Mouse (Mus musculus) embryonic stem cell, embryonic (primary cell): Measurements from ENCODE around the gene Mfap1a.

Experiments used
- CTCF ChIA-PET, 4 experiments: fragments of 300-600 bp in 2 of 4; fragments of 350-600 bp in 2 of 4; sonication (Branson Sonifier 250); formaldehyde crosslinking; loops; one replicate each; lab custom pipeline; 2022; ENCODE audit warnings: inconsistent platforms in 2 of 4; lab: Charles Lee
- POLR2A ChIA-PET, 4 experiments: fragments of 300-600 bp in 2 of 4; fragments of 350-600 bp in 2 of 4; sonication (Branson Sonifier 250); formaldehyde crosslinking; loops; one replicate each; lab custom pipeline; 2022; ENCODE audit warnings: antibody characterized with exemption in 4 of 4, inconsistent platforms in 1 of 4; lab: Charles Lee

Gene Mfap1a

DNA sequence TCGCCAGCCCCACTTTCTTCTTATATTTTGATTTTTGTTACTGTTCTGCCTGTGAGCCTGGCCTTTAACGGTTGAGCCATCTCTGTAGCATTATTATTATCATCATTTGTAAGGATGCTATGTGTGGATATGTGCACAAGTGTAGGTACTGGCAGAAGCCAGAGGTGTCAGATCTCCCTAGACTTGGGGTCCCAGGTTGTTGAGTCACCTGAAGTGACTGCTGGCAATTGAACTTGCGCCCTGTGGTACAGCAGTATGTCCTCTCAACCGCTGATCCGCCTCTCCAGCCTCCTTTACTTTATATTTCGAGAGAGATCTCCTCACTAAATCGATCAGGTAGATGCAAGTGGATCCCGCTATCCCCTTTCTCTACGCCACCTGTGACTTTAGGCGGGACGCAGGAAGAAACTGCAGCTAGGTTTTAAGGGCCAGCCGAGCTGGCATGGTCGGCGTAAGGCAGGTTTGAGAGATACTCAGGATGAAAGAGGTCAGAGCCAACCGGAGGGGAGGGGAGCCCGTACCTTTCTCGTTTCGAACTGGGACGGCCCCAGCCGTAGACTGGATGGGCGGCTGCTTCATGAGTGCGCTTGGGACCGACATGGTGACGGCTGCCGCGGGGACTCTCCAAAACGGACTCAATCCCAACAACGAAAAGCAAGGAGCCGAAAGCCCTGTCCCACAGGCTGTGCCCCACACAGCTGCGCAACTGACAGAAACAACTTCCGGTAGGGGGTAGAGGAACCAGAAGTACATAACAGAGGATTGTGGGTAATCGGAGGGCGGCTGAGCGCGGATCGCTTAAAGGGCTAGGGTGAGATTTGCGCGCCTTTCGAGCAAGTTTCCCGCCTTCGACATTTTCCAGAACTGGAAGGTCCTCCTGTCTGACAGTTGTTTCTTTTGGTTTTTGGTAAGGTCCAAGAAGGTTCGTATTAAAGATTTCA, at the start of gene Mfap1a, which contains the start of gene Wdr76:
Gene Mfap1a, minus strand, starts transcription at position 724 of the 941 bp plus-strand sequence.
Gene Wdr76, plus strand, starts transcription at position 782 of the 941 bp plus-strand sequence.
- POLR2A ChIA-PET, result interaction anchor here in 3 of 4 experiments (0.6 to 5.9 kb wide), 10 partner anchors 12 to 92 kb away, joined by 3 to 64 read pairs (median 4); partner anchors contain the start of genes Mfap1b (in 2 of the 3), Catsper2 (in 1 of the 3), Pdia3 (in 1 of the 3) and Serf2 (in 1 of the 3)

GRCm38 (mm10) chr2:121551271-121551670, 44.8 kb upstream of the Mfap1a start:
- POLR2A ChIA-PET, result interaction anchor here in 3 of 4 experiments (0.6 to 2.2 kb wide), 7 partner anchors 8 to 123 kb away, joined by 3 to 6 read pairs (median 3); no protein-coding TSS in a partner anchor
- CTCF ChIA-PET, result interaction anchor here in 1 of 4 experiments (0.7 kb wide), 1 partner anchor 1137 kb away, joined by 3 read pairs; no protein-coding TSS in a partner anchor

More for the DNA sequence above, at the start of gene Mfap1a, which contains the start of gene Wdr76:
- CTCF ChIA-PET, result interaction anchor here in 1 of 4 experiments (0.5 kb wide), 1 partner anchor 58 kb away, joined by 3 read pairs; the partner anchor contains the start of gene Serf2

- CTCF ChIA-PET, result no interaction called here
- POLR2A ChIA-PET, result interaction anchor here in 1 of 4 experiments (1.6 kb wide), 1 partner anchor 92 kb away, joined by 4 read pairs; no protein-coding TSS in a partner anchor
Observed at GRCm38 (mm10) chr2:121549630-121550029, 43.2 kb upstream of the Mfap1a start.

DNA sequence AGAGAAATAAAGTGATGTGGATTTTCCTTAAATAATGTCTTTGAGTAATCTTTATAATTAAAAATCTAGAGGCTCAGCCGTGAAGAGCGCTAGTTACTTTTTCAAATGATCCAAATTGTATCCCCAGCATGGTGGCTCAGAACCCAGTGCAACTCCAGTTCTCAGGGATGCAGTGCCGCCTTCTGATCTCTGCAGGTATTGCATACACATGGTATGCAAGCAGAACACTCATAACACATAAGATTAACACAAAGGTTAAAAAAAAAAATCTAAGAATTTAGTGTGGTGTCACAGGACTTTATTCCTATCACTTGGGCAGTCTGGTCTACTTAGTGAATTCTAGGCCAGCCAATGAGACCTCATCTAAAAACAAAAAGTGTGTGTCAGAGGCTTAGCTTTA, 38.4 kb upstream of the Mfap1a start:
- CTCF ChIA-PET, result interaction anchor here in 2 of 4 experiments (0.6 to 1.6 kb wide), 2 partner anchors 12 to 21 kb away, joined by 3 to 5 read pairs; no protein-coding TSS in a partner anchor
- POLR2A ChIA-PET, result interaction anchor here in 3 of 4 experiments (0.6 to 2.3 kb wide), 3 partner anchors 12 to 281 kb away, joined by 3 to 6 read pairs (median 4); no protein-coding TSS in a partner anchor

DNA sequence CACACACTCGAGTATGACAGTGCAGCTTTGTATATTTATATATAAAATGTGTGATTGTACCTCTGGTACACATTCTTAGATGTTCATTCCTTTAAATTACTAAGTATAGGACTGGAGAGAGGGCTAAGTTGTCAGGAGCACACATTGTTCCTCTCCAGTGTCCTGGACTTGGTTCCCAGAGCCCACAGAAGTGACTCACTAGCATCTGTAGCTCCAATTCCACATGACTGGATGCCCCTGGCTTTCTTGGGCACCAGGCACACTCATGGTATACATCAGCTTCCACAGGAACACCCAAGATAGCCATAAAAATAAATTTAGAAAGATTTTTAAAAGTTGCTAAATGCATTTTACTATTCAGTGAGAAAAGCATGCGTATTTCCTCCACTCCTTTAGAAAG, 18.6 kb upstream of the Mfap1a start:
- CTCF ChIA-PET, result no interaction called here
- POLR2A ChIA-PET, result interaction anchor here (0.8 to 5.6 kb wide), 5 partner anchors 10 to 16 kb away, joined by 3 to 81 read pairs (median 3); partner anchors contain the start of genes Mfap1a (in 1 of the 4) and Wdr76 (in 1 of the 4)

GRCm38 (mm10) chr2:121522830-121523229, 16.4 kb upstream of the Mfap1a start:
- POLR2A ChIA-PET, result interaction anchor here (0.6 to 5.6 kb wide), 17 partner anchors 9 to 434 kb away, joined by 3 to 81 read pairs (median 4); partner anchors contain the start of genes Catsper2 (in 1 of the 4), Hypk (in 1 of the 4), Mfap1a (in 1 of the 4) and Pdia3 (in 1 of the 4)
- CTCF ChIA-PET, result interaction anchor here in 2 of 4 experiments (0.6 to 1.3 kb wide), 2 partner anchors 11 to 88 kb away, joined by 3 to 4 read pairs; no protein-coding TSS in a partner anchor

GRCm38 (mm10) chr2:121522006-121522405, 15.5 kb upstream of the Mfap1a start:
- CTCF ChIA-PET, result interaction anchor here in 1 of 4 experiments (1.0 to 1.3 kb wide), 4 partner anchors 9 to 87 kb away, joined by 3 to 6 read pairs (median 3); no protein-coding TSS in a partner anchor
- POLR2A ChIA-PET, result interaction anchor here in 3 of 4 experiments (0.5 to 5.6 kb wide), 23 partner anchors 8 to 524 kb away, joined by 3 to 81 read pairs (median 5); partner anchors contain the start of genes Serf2 (in 2 of the 3), Catsper2 (in 1 of the 3), Mfap1a (in 1 of the 3) and Pdia3 (in 1 of the 3)

GRCm38 (mm10) chr2:121518711-121519110, 12.2 kb upstream of the Mfap1a start:
- CTCF ChIA-PET, result interaction anchor here in 1 of 4 experiments (1.1 kb wide), 1 partner anchor 42 kb away, joined by 10 read pairs; no protein-coding TSS in a partner anchor

GRCm38 (mm10) chr2:121518106-121518505, 11.6 kb upstream of the Mfap1a start:
- POLR2A ChIA-PET, result interaction anchor here in 3 of 4 experiments (0.7 to 1.6 kb wide), 7 partner anchors 9 to 1176 kb away, joined by 3 to 13 read pairs (median 3); partner anchors contain the start of genes Mfap1a (in 1 of the 3), Mfap1b (in 1 of the 3) and Wdr76 (in 1 of the 3)

More at GRCm38 (mm10) chr2:121518711-121519110, 12.2 kb upstream of the Mfap1a start:
- POLR2A ChIA-PET, result interaction anchor here in 3 of 4 experiments (0.6 to 1.6 kb wide), 10 partner anchors 10 to 1176 kb away, joined by 3 to 18 read pairs (median 3); partner anchors contain the start of genes Mfap1a (in 1 of the 3), Mfap1b (in 1 of the 3) and Wdr76 (in 1 of the 3)

GRCm38 (mm10) chr2:121514211-121514610, 7.7 kb upstream of the Mfap1a start:
- ChIA-PET POLR2A (interaction anchor here in 3 of 4 experiments (0.6 to 6.4 kb wide), 16 partner anchors 8 to 342 kb away, joined by 3 to 81 read pairs (median 4); partner anchors contain the start of genes Serf2 (in 3 of the 3), Catsper2 (in 1 of the 3) and Pdia3 (in 1 of the 3)), CTCF (no interaction called here)

More at GRCm38 (mm10) chr2:121518106-121518505, 11.6 kb upstream of the Mfap1a start:
- CTCF ChIA-PET, result interaction anchor here in 1 of 4 experiments (0.6 kb wide), 1 partner anchor 22 kb away, joined by 3 read pairs; no protein-coding TSS in a partner anchor

DNA sequence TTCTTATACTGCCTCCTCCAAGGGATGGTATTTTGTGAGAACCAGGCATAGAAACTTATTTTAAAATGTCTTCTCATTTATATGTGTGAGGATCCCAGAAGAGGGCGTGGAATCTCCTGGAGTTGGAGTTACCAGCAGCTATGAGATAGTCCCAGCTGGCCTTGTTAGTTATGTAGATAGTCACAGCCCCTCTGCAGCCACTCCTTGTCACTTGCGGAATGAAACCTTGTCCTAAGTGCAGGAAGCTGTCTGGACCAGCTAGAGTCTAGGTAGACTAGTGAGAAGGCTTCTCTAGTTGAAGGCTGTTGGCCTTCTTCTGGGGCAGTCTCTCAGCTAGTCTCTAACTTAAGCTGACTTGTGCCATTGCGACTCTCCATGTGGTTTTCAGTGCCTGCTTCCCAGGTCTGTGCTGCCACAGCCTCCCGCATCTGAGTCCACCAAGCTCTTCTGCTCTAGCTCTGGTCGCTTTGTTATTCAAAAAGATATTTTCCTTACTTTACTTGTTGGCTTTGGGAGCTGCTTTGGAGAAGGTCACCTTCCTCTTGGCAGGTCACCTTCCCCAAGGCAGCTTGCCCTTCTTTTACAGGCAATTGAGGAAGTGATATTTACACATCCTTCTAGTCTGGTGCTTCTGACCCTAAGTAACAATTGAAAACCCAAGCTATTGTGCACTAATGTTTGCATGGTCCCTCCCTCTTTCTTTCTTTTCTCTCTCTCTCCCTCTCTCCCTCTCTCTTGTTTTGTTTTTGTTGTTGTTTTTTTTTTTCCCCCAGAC, 6.7 kb upstream of the Mfap1a start:
- ChIA-PET CTCF (interaction anchor here in 1 of 4 experiments (0.9 kb wide), 1 partner anchor 9 kb away, joined by 3 read pairs; no protein-coding TSS in a partner anchor), POLR2A (interaction anchor here (0.6 to 6.4 kb wide), 29 partner anchors 9 to 1425 kb away, joined by 3 to 81 read pairs (median 4); partner anchors contain the start of genes Serf2 (in 2 of the 4), Catsper2 (in 1 of the 4), Ctdspl2 (in 1 of the 4) and Lcmt2 (in 1 of the 4))

- CTCF ChIA-PET, result interaction anchor here in 1 of 4 experiments (0.6 kb wide), 2 partner anchors 12 to 559 kb away, joined by 4 read pairs; no protein-coding TSS in a partner anchor
- POLR2A ChIA-PET, result interaction anchor here in 3 of 4 experiments (0.7 to 6.4 kb wide), 12 partner anchors 8 to 997 kb away, joined by 3 to 81 read pairs (median 4); partner anchors contain the start of genes Catsper2 (in 1 of the 3), Mfap1b (in 1 of the 3), Pdia3 (in 1 of the 3) and Serf2 (in 1 of the 3)
Observed at GRCm38 (mm10) chr2:121511401-121511800, 4.9 kb upstream of the Mfap1a start.

DNA sequence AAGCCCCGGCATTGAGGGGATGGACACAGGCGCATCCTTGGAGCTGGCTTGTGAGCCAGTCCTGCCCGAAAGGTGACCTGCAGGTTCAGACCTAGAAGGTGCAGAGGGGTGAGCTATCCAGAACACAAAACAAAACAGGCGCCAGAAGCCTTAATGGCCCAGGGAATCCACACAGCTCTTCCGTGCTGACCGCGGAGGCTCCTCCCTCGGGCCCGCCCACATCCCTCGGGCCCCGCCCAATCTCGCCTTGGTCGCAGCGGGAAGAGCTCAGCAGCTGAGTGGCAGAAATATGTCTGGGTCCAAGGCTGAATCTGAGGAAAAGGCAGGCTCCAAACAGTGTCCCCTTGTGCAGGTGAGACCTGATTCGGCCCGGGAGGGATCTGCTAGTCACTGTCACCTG, 3.1 kb upstream of the Mfap1a start:
- POLR2A ChIA-PET, result interaction anchor here in 3 of 4 experiments (0.5 to 6.4 kb wide), 44 partner anchors 8 to 609 kb away, joined by 3 to 81 read pairs (median 4); partner anchors contain the start of genes Serf2 (in 3 of the 3), Catsper2 (in 2 of the 3), Pdia3 (in 2 of the 3) and Casc4 (in 1 of the 3)
- CTCF ChIA-PET, result interaction anchor here in 3 of 4 experiments (0.7 to 1.1 kb wide), 4 partner anchors 12 to 307 kb away, joined by 3 to 6 read pairs (median 4); no protein-coding TSS in a partner anchor

- ChIA-PET POLR2A (interaction anchor here in 3 of 4 experiments (0.6 to 5.9 kb wide), 11 partner anchors 15 to 92 kb away, joined by 3 to 64 read pairs (median 3); partner anchors contain the start of genes Serf2 (in 2 of the 3) and Mfap1b (in 1 of the 3)), CTCF (interaction anchor here in 1 of 4 experiments (1.2 kb wide), 1 partner anchor 25 kb away, joined by 3 read pairs; no protein-coding TSS in a partner anchor)
Observed at GRCm38 (mm10) chr2:121507951-121508330, 1.5 kb upstream of the Mfap1a start.
